Mouse (Mus musculus) inflammation-experienced regulatory T-cells, adult 6 months (primary cell): ENCODE results near the gene Cerk. TPM values are rescaled to one million over a fixed set of nuclear protein-coding genes. Genes with fewer than 3 reads are reported as not detected.
"Not testable (repeated sequence)": the region's sequence is repeated elsewhere in the genome, so short reads cannot be mapped to it uniquely, and the experiment has no call there.

Source experiments
- ATAC-seq: one replicate; pipeline ENCODE4 v1.8.0; 2017
- polyA plus RNA-seq, 3 experiments: library from polyadenylated mRNA; unstranded; fragments of 100-300 nt; shearing (Covaris generic); gene quantifications; one replicate each; pipeline ENCODE4 v1.2.1; 2017

Cerk gene
- polyA plus RNA-seq: 1 to 10 TPM; 2.3 to 6.6 (median 5.9) TPM

- peak; percentile 62 for ATAC-seq
Measured at GRCm38 (mm10) chr15:86185689-86186569, at the start of gene Cerk. Gene Cerk, minus strand, starts transcription at chr15:86186141.

- no peak for ATAC-seq
Measured at GRCm38 (mm10) chr15:86234517-86235441, 48.8 kb upstream of the Cerk start.

GRCm38 (mm10) chr15:86234001-86234400, 48.1 kb upstream of the Cerk start:
- no peak for ATAC-seq

- no peak for ATAC-seq
Measured at GRCm38 (mm10) chr15:86231831-86232512, 46.0 kb upstream of the Cerk start.

DNA sequence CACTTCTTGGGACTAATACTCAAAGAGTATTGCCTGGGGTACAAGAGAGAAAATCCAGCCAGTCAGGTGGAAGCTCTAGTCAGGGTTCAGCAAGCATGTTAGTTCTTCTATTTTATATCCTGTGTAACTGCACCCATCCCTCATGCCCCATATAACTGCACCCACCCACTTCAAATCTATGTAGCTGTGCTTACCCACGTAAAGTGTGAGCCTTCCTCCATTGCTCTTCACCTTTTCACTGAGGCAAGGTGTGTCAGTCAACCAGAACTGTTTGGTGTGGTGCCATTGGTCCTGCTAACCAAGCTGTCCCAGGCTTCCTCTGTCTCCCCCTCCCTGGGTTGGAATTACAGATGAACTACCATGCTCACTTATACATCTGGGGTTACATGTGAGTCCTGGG, 45.2 kb upstream of the Cerk start:
- ATAC-seq: no peak

- no peak for ATAC-seq
Measured at GRCm38 (mm10) chr15:86229623-86230022, 43.7 kb upstream of the Cerk start.

- ATAC-seq: no peak
Measured at GRCm38 (mm10) chr15:86229088-86229487, 43.1 kb upstream of the Cerk start.

DNA sequence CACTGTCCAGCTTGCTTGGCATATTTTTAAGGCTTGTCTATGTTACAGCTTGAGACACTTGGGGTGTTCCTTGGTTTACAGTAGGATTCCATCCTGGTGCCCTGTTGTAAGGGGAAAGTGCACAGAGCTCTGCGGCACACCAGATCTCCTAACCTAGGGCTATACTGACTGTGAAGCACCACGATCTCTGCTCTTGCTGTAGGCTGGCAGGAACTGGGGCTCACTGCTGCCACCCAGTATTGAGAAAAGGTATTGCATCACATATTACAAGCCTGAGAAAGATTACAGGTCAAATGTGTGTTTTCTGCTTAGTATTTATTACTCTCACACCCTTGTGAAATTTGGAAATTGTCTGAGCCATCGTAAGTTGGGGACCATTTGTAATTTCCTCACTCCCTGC, 42.2 kb upstream of the Cerk start:
- ATAC-seq: peak; percentile 84

- ATAC-seq: no peak
Measured at GRCm38 (mm10) chr15:86226968-86227367, 41.0 kb upstream of the Cerk start.

- no peak for ATAC-seq
Measured at GRCm38 (mm10) chr15:86226221-86226620, 40.3 kb upstream of the Cerk start.

DNA sequence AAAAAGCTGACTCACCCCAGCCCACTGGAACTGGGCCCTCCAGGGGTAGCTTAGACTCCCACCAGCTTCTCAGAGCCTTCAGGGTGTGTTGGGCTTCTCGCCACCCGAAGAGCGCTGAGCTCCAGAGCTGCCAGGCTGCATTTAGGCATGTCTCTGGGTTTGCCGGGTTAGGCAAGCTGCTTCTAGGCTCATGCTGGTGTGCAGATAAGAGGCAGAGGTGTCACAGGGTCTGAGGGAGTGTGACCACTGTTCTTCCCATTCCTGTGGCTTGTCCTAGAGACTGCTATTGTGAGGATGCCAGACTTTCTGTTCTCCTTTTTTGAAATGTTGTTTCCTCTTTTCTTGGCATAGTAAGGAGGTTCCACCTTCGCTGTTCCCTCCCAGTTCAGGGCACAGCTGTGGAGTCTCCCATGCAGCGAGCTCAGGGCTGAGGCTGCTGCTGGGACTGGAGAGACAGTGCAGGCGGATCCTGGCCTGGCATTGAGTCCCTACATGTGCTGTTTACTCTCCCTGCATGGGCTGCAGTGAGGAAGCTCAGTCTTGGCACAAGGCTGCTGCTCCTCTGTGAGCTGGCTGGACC, 39.1 kb upstream of the Cerk start:
- ATAC-seq: no peak

- not testable (repeated sequence) for ATAC-seq
Measured at GRCm38 (mm10) chr15:86221901-86222300, 36.0 kb upstream of the Cerk start.

GRCm38 (mm10) chr15:86221369-86221768, 35.4 kb upstream of the Cerk start:
- ATAC-seq: no peak

DNA sequence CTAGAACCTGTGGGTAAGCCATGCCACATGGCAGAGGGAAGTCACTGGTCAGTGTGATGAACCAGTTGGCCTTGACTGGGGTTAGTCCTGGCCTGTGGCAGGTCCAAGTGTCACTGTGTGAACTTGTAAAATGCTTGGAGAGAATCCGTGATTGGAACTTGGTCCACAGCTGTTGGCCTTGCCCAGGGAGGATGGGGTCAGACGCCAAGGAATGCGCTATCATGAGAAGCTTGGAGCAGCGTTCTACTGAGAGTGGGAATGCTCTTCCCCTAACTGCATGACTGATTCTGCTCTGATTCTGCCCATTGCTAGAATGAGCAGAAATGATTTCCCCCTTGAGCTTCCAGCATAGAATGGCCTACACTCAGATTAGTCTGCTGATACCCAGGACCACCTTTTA, 34.8 kb upstream of the Cerk start:
- no peak for ATAC-seq

- ATAC-seq: no peak
Measured at GRCm38 (mm10) chr15:86220229-86220630, 34.3 kb upstream of the Cerk start.

DNA sequence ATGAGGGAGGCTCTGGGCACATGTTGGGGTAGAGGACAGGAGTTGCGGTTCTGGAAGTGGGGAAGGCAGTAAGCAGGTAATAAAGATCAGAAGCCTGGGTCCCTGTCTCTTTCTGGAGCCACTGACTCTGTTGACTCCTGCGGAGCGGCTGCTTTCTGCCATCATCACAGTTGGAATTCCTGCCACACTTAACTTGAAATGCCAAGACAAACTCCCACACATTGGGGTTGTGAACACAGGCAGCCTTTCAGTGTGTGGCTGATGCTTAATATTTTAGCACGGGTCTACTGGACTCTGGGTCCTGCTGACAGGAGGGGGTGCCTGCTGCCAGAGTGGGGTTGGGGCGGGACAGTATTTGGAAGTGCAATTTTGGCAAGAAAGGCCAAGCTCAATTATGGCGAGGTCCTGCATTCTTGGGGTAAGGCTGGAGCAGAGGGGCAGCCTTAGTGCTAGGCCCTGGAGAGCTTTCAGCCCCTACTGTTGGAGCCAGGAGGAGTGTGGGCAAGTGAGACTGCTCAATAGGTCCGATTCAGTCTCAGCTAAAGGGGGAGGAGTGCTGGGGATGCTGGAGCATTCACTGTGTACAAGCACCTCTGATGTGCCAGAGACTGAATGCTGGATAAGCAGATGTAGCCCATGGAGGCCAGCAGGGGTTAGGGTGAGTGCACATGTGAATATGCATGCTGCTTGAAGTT, 33.7 kb upstream of the Cerk start:
- no peak for ATAC-seq

DNA sequence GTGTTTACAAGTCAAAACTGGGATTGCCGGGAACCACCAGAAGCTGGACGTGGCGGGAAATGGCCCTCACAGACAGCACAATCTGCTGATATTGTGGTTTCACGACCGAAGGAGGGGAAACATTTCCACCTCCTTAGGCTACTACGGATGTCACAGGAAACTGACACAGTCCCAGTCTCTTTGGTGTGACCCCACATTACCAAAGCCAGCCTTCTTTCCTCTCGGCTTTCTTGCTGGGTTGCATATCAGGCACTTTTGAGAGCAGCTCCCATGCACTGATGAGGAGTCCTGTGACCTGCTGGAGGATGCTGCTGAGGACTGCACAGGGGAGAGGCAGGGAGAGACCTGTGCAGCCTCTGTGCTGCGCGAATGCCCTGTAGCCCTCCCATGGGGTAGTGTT, 30.7 kb upstream of the Cerk start:
- ATAC-seq: not testable (repeated sequence)

- no peak for ATAC-seq
Measured at GRCm38 (mm10) chr15:86214549-86215201, 28.7 kb upstream of the Cerk start.

- ATAC-seq: peak; percentile 94
Measured at GRCm38 (mm10) chr15:86213753-86214548, 28.0 kb upstream of the Cerk start, which contains the start of gene Tbc1d22a. Gene Tbc1d22a, plus strand, starts transcription at chr15:86214459.

DNA sequence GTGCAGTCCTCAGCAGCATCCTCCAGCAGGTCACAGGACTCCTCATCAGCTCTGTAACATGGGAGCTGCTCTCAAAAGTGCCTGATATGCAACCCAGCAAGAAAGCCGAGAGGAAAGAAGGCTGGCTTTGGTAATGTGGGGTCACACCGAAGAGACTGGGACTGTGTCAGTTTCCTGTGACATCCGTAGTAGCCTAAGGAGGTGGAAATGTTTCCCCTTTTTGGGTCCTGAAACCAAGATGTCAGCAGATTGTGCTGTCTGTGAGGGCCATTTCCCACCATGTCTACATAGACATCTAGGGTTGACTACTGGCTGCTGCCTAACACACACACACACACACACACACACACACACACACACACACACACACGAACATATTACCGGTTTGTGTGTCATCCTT, 26.3 kb upstream of the Cerk start:
- ATAC-seq: not testable (repeated sequence)
